In genomic region chr10:72411670-72412069, GRCm38 (mm10) we compare ENCODE assay signal across 20 mouse cellular contexts.
DNase-seq lines count a peak whose midpoint lies in the region; TF ChIP-seq lines count a peak whose summit lies in the region.
"Had no signal": no experiment of that assay in that cellular context is flagged by ENCODE, and none has a peak within 500 bp of the region (broad histone marks: within the 10 kb centered on the region; RNA-seq: fewer than 3 reads in every experiment).

No protein-coding gene starts in this region.

- H3K36me3 ChIP-seq in thymus, adult 2 months (ENCODE audit: control insufficient read depth, insufficient read depth, low read length), result no peaks in the 10 kb centered on the region
- H3K36me3 ChIP-seq: embryonic facial prominence, embryonic 13.5 days; heart, embryonic 12.5 days; limb, embryonic 12.5 days; liver, embryonic 15.5 days; lung, embryonic 15.5 days had no signal

- H3K27me3 ChIP-seq in thymus, adult 2 months (ENCODE audit: control insufficient read depth, insufficient read depth, low read length), result no peaks in the 10 kb centered on the region
- H3K27me3 ChIP-seq: embryonic facial prominence, embryonic 13.5 days; heart, embryonic 12.5 days; limb, embryonic 12.5 days; liver, embryonic 15.5 days; lung, embryonic 15.5 days had no signal

- no peak for TF ChIP-seq POLR2A in thymus, adult 2 months (IDR thresholded peaks at IDR 0.05; ENCODE audit: control insufficient read depth, extremely low read depth, insufficient read depth, low read length, poor library complexity)

- H3K4me1 ChIP-seq in thymus, adult 2 months (replicated peaks; ENCODE audit: control insufficient read depth, insufficient read depth, low read length), result no peaks in the 10 kb centered on the region
- H3K4me1 ChIP-seq: embryonic facial prominence, embryonic 13.5 days; heart, embryonic 12.5 days; limb, embryonic 12.5 days; liver, embryonic 15.5 days; lung, embryonic 15.5 days had no signal

- 92% methylated on average over 6 of the region's 6 CpGs for WGBS in thymus, adult 2 months

- no peak overlapping the region for H3K27ac ChIP-seq in thymus, adult 2 months (ENCODE audit: control insufficient read depth, insufficient read depth, low read length)
- H3K27ac ChIP-seq: embryonic facial prominence, embryonic 13.5 days; heart, adult 2 months; hindbrain, embryonic 14.5 days; limb, embryonic 12.5 days; liver, embryonic 15.5 days; lung, embryonic 15.5 days had no signal

- intact Hi-C loops in left cerebral cortex, postnatal 25 days (cut with DNase I), result no loop called here

- peak; percentile 6 to 43 for DNase-seq in left cerebral cortex, postnatal 25 days (ENCODE audit: low spot score in 2 of 2)
- no peak for DNase-seq in left cerebral cortex, adult 11 months (ENCODE audit: low spot score)
- DNase-seq in brain, adult 2 months (ENCODE audit: low read depth, low spot score), result peak; percentile 50
- peak; percentile 37 to 60 for DNase-seq in layer of hippocampus, adult 18-20 months (ENCODE audit: low spot score in 2 of 2)
- peak; percentile 11 to 14 for DNase-seq in layer of hippocampus, postnatal 36 days
- no peak for DNase-seq in thymus, adult 2 months
- DNase-seq: adrenal gland, postnatal 25 days; B cell, adult 2 months; cerebellum, adult 18-20 months; cerebellum, postnatal 10 days; heart, adult 2 months; kidney, adult 9 months; kidney, postnatal 14 days had no signal

- no peak overlapping the region for H3K4me3 ChIP-seq in thymus, adult 2 months (ENCODE audit: control insufficient read depth, insufficient read depth, low read length)
- H3K4me3 ChIP-seq: embryonic facial prominence, embryonic 13.5 days; erythroblast, embryonic 14.5 days; heart, adult 2 months; heart, embryonic 12.5 days; limb, embryonic 12.5 days; liver, embryonic 15.5 days; lung, embryonic 15.5 days had no signal

- TF ChIP-seq CTCF in thymus, adult 2 months (IDR thresholded peaks at IDR 0.05; ENCODE audit: borderline replicate concordance, control insufficient read depth, extremely low read depth, insufficient read depth, low read length, poor library complexity), result no peak

Comparison
In these comparisons a context has a peak if more than half of its experiments do, and no peak if none do; other contexts are left out.
1. DNase-seq: peak in left cerebral cortex, postnatal 25 days (2 of 2), brain, adult 2 months (single experiment), layer of hippocampus, adult 18-20 months (2 of 2) and layer of hippocampus, postnatal 36 days (2 of 2); none in left cerebral cortex, adult 11 months (single experiment) and thymus, adult 2 months (single experiment).